Mouse (Mus musculus) retina, embryonic 14.5 days (tissue): ENCODE results near the gene Gpr3.

Experiments
- DNase-seq: peaks from one replicate; pipeline ENCODE4 v3.0.0-alpha.2; 2015; ENCODE audit warnings: low spot score

Gpr3 gene

GRCm38 (mm10) chr4:133233285-133233976, 21.1 kb upstream of the Gpr3 start:
- DNase-seq: peak; percentile 62

- DNase-seq: no peak
Measured at GRCm38 (mm10) chr4:133229582-133229981, 17.2 kb upstream of the Gpr3 start.

GRCm38 (mm10) chr4:133227636-133228035, 15.3 kb upstream of the Gpr3 start:
- DNase-seq: no peak

GRCm38 (mm10) chr4:133226073-133226472, 13.7 kb upstream of the Gpr3 start:
- no peak for DNase-seq

- DNase-seq: no peak
Measured at GRCm38 (mm10) chr4:133223875-133224274, 11.5 kb upstream of the Gpr3 start.

- DNase-seq: no peak
Measured at GRCm38 (mm10) chr4:133221701-133222100, 9.4 kb upstream of the Gpr3 start.

GRCm38 (mm10) chr4:133220656-133221055, 8.3 kb upstream of the Gpr3 start:
- DNase-seq: no peak

- DNase-seq: no peak
Measured at GRCm38 (mm10) chr4:133218745-133219144, 6.4 kb upstream of the Gpr3 start.

- peak; percentile 86 for DNase-seq
Measured at GRCm38 (mm10) chr4:133217641-133218040, 5.3 kb upstream of the Gpr3 start.

- DNase-seq: no peak
Measured at GRCm38 (mm10) chr4:133213661-133214060, 1.3 kb upstream of the Gpr3 start.

GRCm38 (mm10) chr4:133213268-133213590, 893 bp upstream of the Gpr3 start:
- no peak for DNase-seq

- DNase-seq: peak; percentile 83
Measured at GRCm38 (mm10) chr4:133212562-133213267, 379 bp upstream of the Gpr3 start.

- DNase-seq: no peak
Measured at GRCm38 (mm10) chr4:133210788-133211390, 1.4 kb downstream of the Gpr3 start.

GRCm38 (mm10) chr4:133210023-133210787, 2.1 kb downstream of the Gpr3 start:
- DNase-seq: no peak

GRCm38 (mm10) chr4:133209366-133209765, 3.0 kb downstream of the Gpr3 start:
- peak; percentile 84 for DNase-seq

- DNase-seq: no peak
Measured at GRCm38 (mm10) chr4:133204379-133204778, 8.0 kb downstream of the Gpr3 start.

GRCm38 (mm10) chr4:133203591-133203990, 8.7 kb downstream of the Gpr3 start:
- DNase-seq: no peak

- no peak for DNase-seq
Measured at GRCm38 (mm10) chr4:133202254-133202653, 10.1 kb downstream of the Gpr3 start.

- peak; percentile 67 for DNase-seq
Measured at GRCm38 (mm10) chr4:133201006-133201771, 11.1 kb downstream of the Gpr3 start.

- no peak for DNase-seq
Measured at GRCm38 (mm10) chr4:133200343-133200742, 12.0 kb downstream of the Gpr3 start.

- DNase-seq: no peak
Measured at GRCm38 (mm10) chr4:133199743-133200142, 12.6 kb downstream of the Gpr3 start.
